Mouse (Mus musculus) c-Kit-positive CD71-negative TER-119-negative erythroid progenitor cells, embryonic 14.5 days (primary cell): Measurements from ENCODE around the gene Etl4.

Experiments
- DNase-seq: peaks from one replicate; pipeline ENCODE4 v3.0.0-alpha.2; 2013; ENCODE audit warnings: low read depth

Gene Etl4

GRCm38 (mm10) chr2:20764566-20765090 lies 855.0 kb downstream of the Etl4 start:
- DNase-seq: no peak

- no peak for DNase-seq
Measured at GRCm38 (mm10) chr2:20768681-20769080, 859.1 kb downstream of the Etl4 start.

DNA sequence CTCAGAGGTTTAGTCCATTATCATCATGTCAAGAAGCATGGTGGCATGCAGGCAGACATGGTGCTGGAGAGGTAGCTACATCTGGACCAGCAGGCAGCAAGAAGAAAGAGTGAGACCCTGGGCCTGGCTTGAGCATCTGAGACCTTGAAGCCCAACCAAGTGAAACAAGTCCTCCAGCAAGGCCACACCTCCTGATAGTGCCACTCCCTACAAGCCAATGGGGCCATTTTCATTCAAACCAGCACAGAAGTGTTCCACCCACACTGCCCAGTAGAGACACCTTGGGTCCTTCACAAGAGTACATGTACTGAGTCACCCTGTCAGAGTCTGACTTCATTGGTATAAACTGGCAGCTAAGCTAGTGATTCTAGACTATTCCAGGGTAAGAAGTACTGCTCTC lies 860.6 kb downstream of the Etl4 start:
- DNase-seq: no peak

- no peak for DNase-seq
Measured at GRCm38 (mm10) chr2:20774462-20774861, 864.9 kb downstream of the Etl4 start.

DNA sequence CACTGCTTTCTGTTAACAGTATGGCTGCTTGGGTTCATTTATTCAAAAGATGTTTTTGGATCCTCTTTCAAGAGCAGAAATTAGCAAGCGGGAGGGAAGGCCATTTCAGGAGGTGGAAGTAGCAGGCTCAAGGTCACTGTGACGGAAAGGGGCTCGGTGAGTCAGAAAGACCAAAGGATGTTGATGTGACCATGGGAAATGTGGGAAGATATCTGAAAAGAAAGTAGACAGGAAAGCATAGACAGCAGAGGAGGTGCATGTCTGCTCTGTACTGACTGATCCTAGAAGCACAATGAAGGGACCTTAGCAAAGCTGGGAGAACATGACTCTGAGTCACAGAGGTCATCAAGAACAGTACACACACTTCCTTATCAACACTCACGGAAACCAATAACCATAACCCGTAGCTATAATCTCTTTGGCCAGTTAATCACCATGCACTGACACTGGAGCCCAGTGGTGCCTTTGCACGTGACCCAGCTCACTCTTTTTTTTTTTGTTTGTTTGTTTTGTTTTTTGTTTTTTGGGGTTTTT lies 866.7 kb downstream of the Etl4 start:
- no peak for DNase-seq

DNA sequence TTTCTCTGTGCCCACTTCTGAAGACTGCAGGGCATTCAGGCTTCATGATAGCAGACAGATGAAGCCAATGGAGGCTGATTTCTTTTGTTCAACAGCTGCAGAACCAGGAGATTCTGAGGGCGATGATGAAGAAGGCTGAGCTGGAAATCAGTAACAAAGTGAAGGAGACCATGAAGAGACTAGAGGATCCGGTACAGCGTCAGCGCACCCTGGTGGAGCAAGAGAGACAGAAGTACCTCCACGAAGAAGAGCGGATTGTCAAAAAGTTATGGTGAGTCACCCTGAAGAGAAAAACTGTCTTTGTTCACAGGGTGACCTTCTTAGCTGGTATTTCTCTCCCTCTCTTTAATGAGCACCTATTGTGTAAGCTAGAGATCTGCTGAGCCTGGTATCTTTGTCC lies 868.4 kb downstream of the Etl4 start:
- DNase-seq: peak; percentile 9

DNA sequence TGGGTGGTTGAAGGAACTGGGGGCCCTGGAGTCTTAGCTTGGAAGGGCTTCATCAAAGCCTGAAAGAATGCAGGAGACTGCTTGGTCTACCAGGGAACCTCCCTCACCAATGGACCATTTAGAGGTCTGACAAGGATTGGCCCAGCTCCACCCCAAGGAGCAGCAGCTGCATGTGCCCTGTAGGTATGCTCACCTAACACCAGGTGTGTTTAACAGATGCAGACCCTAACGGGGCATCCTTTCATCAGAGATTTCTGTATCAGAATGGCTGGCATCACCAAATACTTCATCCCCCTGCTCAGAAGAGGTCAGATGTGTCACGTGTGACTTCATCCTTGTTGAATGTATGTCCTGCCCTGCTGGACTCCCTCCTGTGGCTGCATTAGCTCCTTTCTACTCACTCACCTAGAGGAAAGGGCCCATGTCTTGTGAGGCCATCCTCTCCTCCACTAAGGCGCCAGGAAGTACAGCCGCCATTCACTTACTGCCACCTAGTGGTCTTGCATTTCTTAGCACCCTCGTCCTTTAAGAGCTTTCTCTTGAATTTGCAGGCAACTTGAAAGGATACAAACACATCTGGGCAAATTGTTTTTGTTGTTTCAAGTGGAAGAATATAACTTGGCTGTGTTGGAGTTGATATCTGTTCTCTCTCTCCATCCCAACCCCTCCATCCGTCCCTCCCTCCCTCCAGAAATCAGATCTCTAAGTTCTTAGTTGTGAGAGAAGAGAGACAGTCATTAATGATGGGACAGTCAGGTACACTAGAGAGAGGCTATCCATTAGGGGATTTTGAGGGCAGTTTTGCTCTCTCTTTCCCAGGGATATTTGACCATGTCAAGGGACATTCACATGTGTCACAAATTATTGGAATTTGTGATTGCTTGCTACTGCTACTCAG lies 870.2 kb downstream of the Etl4 start:
- peak; percentile 28 for DNase-seq

DNA sequence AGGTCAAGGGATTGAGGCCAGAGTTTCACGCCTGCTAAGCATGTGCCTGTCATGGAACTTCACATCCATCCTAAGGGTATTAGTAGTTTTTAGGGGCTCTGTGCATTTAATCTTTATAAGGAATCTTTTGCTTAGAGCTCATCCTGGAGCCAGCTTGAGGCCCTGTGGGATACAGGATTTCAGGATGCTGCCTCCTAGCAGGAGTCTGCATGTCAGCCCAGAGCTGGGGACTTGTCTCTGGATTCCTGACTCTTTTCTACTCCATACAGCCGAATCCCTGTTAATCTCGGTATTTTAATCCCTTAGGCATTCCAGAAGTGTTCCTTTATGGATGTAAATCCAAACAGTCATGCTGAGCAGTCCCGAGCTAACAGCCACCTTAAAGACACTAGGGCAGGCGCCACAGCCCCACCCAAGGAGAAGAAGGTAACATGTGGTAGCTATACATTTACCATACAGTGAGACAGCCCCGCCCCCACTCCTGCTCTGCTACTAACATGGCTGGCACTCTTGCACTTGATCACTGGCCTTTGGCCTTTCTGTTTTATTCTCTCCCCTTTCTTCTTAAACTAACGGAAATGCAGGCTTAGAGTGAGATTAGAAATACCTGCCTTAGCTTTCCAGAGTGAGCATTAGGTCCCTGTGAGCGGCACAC lies 891.8 kb downstream of the Etl4 start:
- no peak for DNase-seq

DNA sequence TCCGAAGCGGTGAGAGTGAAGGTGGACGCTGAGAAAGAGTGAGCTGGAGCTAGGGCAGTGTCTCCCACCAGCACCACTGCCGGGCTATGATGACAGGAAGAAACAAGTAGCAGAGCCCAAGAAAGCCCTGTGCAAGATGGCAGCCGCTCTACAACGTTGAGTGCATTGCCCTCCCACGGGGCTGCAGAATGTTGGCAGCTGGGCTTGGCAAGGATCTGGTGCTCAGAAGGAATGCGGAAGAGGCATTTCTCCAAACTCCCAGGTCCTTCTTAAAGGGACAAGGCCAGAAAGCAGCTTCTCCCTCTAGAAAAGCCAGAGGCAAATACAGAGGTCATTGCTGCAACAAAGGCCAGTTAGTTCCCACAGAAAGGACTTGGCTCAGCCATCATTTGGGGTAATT lies 901.9 kb downstream of the Etl4 start:
- DNase-seq: no peak

DNA sequence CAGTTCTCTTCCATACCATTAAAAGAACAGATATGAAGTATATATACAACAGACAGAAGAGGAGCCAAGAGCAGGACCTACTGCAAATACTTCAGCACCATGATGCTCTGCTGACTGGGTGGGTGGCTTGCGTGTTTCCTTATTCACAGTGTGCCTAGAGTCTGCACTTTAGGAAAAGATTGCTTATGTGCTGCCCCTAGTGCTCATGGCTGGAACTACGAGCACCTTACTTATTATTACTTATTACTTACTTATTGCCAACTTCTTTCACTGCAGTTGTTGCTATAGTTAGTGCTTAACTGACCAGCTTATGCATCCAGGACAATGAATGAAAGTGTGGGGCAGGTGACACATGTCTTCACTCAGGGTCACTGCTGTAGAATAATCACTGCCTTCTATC lies 904.4 kb downstream of the Etl4 start:
- peak; percentile 5 for DNase-seq

DNA sequence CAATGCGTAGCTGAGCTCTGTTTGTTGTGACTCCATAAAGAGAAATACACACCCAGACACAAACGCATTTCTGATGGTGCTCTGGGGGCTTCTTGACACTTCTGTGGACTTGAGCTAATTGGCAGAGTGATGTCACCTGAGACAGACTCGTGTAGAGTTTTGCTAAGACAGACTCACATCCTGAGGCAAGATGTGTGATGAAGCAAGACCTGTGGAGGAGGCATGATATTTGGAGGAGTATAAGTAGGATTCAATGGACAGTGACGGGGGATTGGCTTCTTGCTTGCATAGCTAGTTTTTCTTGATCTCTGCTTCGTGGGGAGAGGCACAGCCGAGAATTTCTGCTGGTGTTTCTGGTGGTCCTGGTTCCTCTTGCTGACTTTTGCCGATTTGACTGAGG lies 908.6 kb downstream of the Etl4 start:
- no peak for DNase-seq

GRCm38 (mm10) chr2:20826258-20826657 lies 916.7 kb downstream of the Etl4 start:
- DNase-seq: no peak

DNA sequence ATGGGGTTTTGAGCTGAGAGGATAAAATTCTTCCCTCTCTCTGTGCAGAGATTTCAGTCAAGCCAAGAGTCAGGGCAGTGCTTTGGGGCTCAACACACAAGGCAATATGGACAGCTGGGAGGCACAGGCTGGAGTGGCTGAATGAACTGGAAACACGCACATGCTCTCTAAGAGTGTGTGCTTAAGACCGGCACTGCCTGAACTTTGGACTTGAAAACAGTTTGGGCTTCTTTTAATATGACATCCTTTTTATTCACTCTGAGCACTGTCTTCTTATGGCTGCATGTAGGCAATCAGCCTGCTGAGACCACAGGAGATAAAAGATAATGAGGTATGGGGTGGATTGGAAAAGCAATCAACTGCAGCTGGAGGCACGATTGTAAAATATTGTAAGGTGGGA lies 921.3 kb downstream of the Etl4 start:
- no peak for DNase-seq

DNA sequence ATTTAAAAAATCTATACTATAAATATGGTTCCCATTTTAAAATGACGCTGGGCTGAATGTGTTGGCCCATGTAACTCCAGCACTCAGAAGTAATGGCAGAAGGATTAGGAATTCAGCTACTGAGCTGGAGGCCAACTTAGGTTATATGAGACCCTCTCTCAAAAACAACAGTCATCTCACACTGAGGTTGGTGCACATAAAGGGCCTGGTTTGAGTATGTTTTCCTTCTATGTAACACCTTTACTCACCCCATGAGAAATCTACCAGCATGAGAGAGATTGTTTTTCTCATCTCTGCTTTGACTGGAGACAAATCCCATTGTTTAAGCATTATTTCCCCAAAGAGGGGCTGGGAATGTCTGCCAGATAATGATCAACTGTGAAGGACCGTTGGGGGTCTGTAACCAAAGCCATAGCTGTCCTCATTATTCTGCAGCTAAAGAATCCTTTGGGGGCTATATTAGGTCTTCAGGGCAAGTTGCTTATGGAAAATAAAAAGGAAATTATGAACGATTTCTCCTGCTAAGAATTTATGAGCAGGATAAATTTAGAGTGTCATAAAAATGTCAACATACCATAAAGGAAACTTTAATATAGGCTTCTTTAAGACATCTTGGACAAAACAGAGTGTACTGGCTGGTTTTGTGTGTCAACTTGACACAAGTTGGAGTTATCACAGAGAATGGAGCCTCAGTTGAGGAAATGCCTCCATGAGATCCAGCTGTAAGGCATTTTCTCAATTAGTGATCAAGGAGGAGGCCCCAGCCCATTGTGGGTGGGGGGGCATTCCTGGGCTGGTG lies 922.2 kb downstream of the Etl4 start:
- DNase-seq: no peak

GRCm38 (mm10) chr2:20849346-20849745 lies 939.8 kb downstream of the Etl4 start:
- DNase-seq: no peak
